Mouse (Mus musculus) forebrain, embryonic 12.5 days (tissue): ENCODE results near the gene Suv39h1. TPM values are rescaled to one million over a fixed set of nuclear protein-coding genes. Genes with fewer than 3 reads are reported as not detected.
"Not testable (repeated sequence)": the region's sequence is repeated elsewhere in the genome, so short reads cannot be mapped to it uniquely, and the experiment has no call there.

Experiments used
- ATAC-seq: fragments of 200-750 bp; cut with Nextera tagmentation; 2 replicates; pipeline ENCODE4 v1.8.0; 2017; ENCODE audit warnings: moderate TSS enrichment; ENCODE audit not compliant: low FRiP score
- H3K27ac ChIP-seq: fragments of 300-500 bp; sonication (generic); 2 replicates; pipeline ENCODE4 v1.5.1; 2016; ENCODE audit warnings: mild to moderate bottlenecking
- H3K27me3 ChIP-seq: fragments of 300-500 bp; sonication (generic); 2 replicates; pipeline ENCODE4 v1.6.1; 2016; ENCODE audit warnings: mild to moderate bottlenecking
- H3K36me3 ChIP-seq: fragments of 300-500 bp; sonication (generic); replicated peaks from 2 replicates; pipeline ENCODE4 v1.6.1; 2016; ENCODE audit warnings: mild to moderate bottlenecking
- H3K4me1 ChIP-seq: fragments of 300-500 bp; sonication (generic); 2 replicates; pipeline ENCODE4 v1.6.1; 2016
- H3K4me2 ChIP-seq: fragments of 300-500 bp; sonication (generic); 2 replicates; pipeline ENCODE4 v1.6.1; 2016; ENCODE audit warnings: mild to moderate bottlenecking, moderate library complexity
- H3K4me3 ChIP-seq: fragments of 300-500 bp; sonication (generic); replicated peaks from 2 replicates; pipeline ENCODE4 v1.5.1; 2016; ENCODE audit warnings: mild to moderate bottlenecking
- H3K9ac ChIP-seq: fragments of 300-500 bp; sonication (generic); 2 replicates; pipeline ENCODE4 v1.6.1; 2016; ENCODE audit warnings: mild to moderate bottlenecking
- H3K9me3 ChIP-seq: fragments of 300-500 bp; sonication (generic); 2 replicates; pipeline ENCODE4 v1.6.1; 2016
- WGBS: fragments of 180-500 bp; shearing (Covaris S2); methylation state at CpG from one replicate; pipeline ENCODE4 v1.1.7; 2016; 5-methylcytosine and 5-hydroxymethylcytosine counted together
- polyA plus RNA-seq: library from polyadenylated mRNA; unstranded; fragments of >200 nt; fragmentation: Nextera tagmentation; extraction: Ambion mirVana; gene quantifications from 2 replicates; pipeline ENCODE4 v1.2.1, GENCODE M21; 2016

The Suv39h1 gene
- polyA plus RNA-seq, 1 experiment from 2014 or later, result 83.3 TPM

- 88% methylated on average over 14 of the region's 14 CpGs for WGBS
Observed at GRCm38 (mm10) chrX:8090346-8090953, 15.9 kb upstream of the Suv39h1 start, which contains the start of gene Was. Gene Was (minus strand): TSS chrX:8090498.

GRCm38 (mm10) chrX:8089746-8090145 is 15.2 kb upstream of the Suv39h1 start:
- H3K4me1 ChIP-seq, result no peaks in the 10 kb centered on the region
- no peaks in the 10 kb centered on the region for H3K36me3 ChIP-seq
- H3K9me3 ChIP-seq, result no peaks in the 10 kb centered on the region
- no peak overlapping the region for H3K4me2 ChIP-seq
- no peak overlapping the region for H3K27ac ChIP-seq
- ATAC-seq, result no peak
- no peaks in the 10 kb centered on the region for H3K27me3 ChIP-seq
- no peak overlapping the region for H3K9ac ChIP-seq
- no peak overlapping the region for H3K4me3 ChIP-seq
- 95% methylated on average over 3 of the region's 3 CpGs for WGBS

More at GRCm38 (mm10) chrX:8090346-8090953, 15.9 kb upstream of the Suv39h1 start, which contains the start of gene Was:
- Histone ChIP-seq H3K4me1 (no peaks in the 10 kb centered on the region), H3K9ac (no peak within 1 kb of the TSS), H3K27ac (no peak within 1 kb of the TSS), H3K9me3 (no peaks in the 10 kb centered on the region), H3K27me3 (no peaks in the 10 kb centered on the region), H3K4me2 (no peak within 1 kb of the TSS), H3K36me3 (no peaks in the 10 kb centered on the region), H3K4me3 (no peak within 1 kb of the TSS)
- no peak for ATAC-seq

- Histone ChIP-seq H3K9me3 (no peaks in the 10 kb centered on the region), H3K27me3 (no peaks in the 10 kb centered on the region), H3K4me1 (no peaks in the 10 kb centered on the region), H3K27ac (no peak overlapping the region), H3K9ac (no peak overlapping the region), H3K4me3 (no peak overlapping the region), H3K36me3 (no peaks in the 10 kb centered on the region), H3K4me2 (no peak overlapping the region)
- ATAC-seq, result no peak
- WGBS, result 89% methylated on average over 7 of the region's 8 CpGs
Observed at GRCm38 (mm10) chrX:8085611-8086010, 11.1 kb upstream of the Suv39h1 start.

GRCm38 (mm10) chrX:8084771-8085259 is 10.3 kb upstream of the Suv39h1 start:
- ATAC-seq, result no peak
- Histone ChIP-seq H3K9me3 (no peaks in the 10 kb centered on the region), H3K27ac (no peak overlapping the region), H3K4me2 (no peak overlapping the region), H3K27me3 (no peaks in the 10 kb centered on the region), H3K4me3 (no peak overlapping the region), H3K36me3 (no peaks in the 10 kb centered on the region), H3K9ac (no peak overlapping the region), H3K4me1 (no peaks in the 10 kb centered on the region)
- WGBS, result 96% methylated on average over 6 of the region's 6 CpGs

- peaks cover 12% of the 10 kb centered on the region for H3K36me3 ChIP-seq
- no peaks in the 10 kb centered on the region for H3K27me3 ChIP-seq
- WGBS, result 23% methylated on average over 3 of the region's 3 CpGs
- H3K9ac ChIP-seq, result no peak overlapping the region; the same call in 1 of the 2 replicates
- H3K4me1 ChIP-seq, result peaks cover 6% of the 10 kb centered on the region; the same call in 1 of the 2 replicates
- H3K4me2 ChIP-seq, result peak overlapping the region; percentile 51
- H3K4me3 ChIP-seq, result peak overlapping the region; percentile 56
- H3K9me3 ChIP-seq, result no peaks in the 10 kb centered on the region
- H3K27ac ChIP-seq, result peak overlapping the region; percentile 80
- ATAC-seq, result peak; percentile 55
Observed at GRCm38 (mm10) chrX:8075104-8075503, 544 bp upstream of the Suv39h1 start.

GRCm38 (mm10) chrX:8073881-8074429 is 605 bp downstream of the Suv39h1 start:
- Histone ChIP-seq H3K4me3 (peak overlapping the region; percentile 56), H3K36me3 (peaks cover 15% of the 10 kb centered on the region), H3K9me3 (no peaks in the 10 kb centered on the region), H3K4me1 (peaks cover 6% of the 10 kb centered on the region; the same call in 1 of the 2 replicates), H3K9ac (peak overlapping the region; percentile 66), H3K27me3 (no peaks in the 10 kb centered on the region), H3K4me2 (peak overlapping the region; percentile 49), H3K27ac (peak overlapping the region; percentile 90)
- 13% methylated on average over 57 of the region's 64 CpGs for WGBS
- ATAC-seq, result peak; percentile 12; the same call in 1 of the 2 replicates

- H3K9me3 ChIP-seq, result no peaks in the 10 kb centered on the region
- H3K4me1 ChIP-seq, result peaks cover 6% of the 10 kb centered on the region; the same call in 1 of the 2 replicates
- H3K36me3 ChIP-seq, result peaks cover 36% of the 10 kb centered on the region
- H3K27me3 ChIP-seq, result no peaks in the 10 kb centered on the region
- 92% methylated on average over 1 of the region's 1 CpGs for WGBS
- no peak overlapping the region for H3K4me2 ChIP-seq
- no peak overlapping the region for H3K9ac ChIP-seq
- ATAC-seq, result no peak
- H3K4me3 ChIP-seq, result no peak overlapping the region
- H3K27ac ChIP-seq, result no peak overlapping the region
Observed at GRCm38 (mm10) chrX:8069166-8069565, 5.4 kb downstream of the Suv39h1 start.

- 85% methylated on average over 8 of the region's 8 CpGs for WGBS
- not testable (repeated sequence) for H3K4me3 ChIP-seq, H3K4me2 ChIP-seq, H3K27me3 ChIP-seq, H3K9me3 ChIP-seq, H3K36me3 ChIP-seq, H3K9ac ChIP-seq, ATAC-seq, H3K27ac ChIP-seq, H3K4me1 ChIP-seq
Observed at GRCm38 (mm10) chrX:8051044-8051781, 23.3 kb downstream of the Suv39h1 start.

- no peak overlapping the region for H3K27ac ChIP-seq
- WGBS, result 65% methylated on average over 1 of the region's 1 CpGs
Observed at GRCm38 (mm10) chrX:8033009-8033408, 41.6 kb downstream of the Suv39h1 start.

GRCm38 (mm10) chrX:8026811-8027210 is 47.7 kb downstream of the Suv39h1 start:
- H3K4me2 ChIP-seq, result no peak overlapping the region
- WGBS, result 75% methylated on average over 4 of the region's 4 CpGs
- no peaks in the 10 kb centered on the region for H3K9me3 ChIP-seq
- H3K4me1 ChIP-seq, result no peaks in the 10 kb centered on the region
- ATAC-seq, result no peak
- no peak overlapping the region for H3K27ac ChIP-seq
- no peak overlapping the region for H3K4me3 ChIP-seq
- H3K9ac ChIP-seq, result no peak overlapping the region
- H3K36me3 ChIP-seq, result no peaks in the 10 kb centered on the region
- no peaks in the 10 kb centered on the region for H3K27me3 ChIP-seq

More at GRCm38 (mm10) chrX:8033009-8033408, 41.6 kb downstream of the Suv39h1 start:
- Histone ChIP-seq H3K4me3 (no peak overlapping the region), H3K27me3 (no peaks in the 10 kb centered on the region), H3K9ac (no peak overlapping the region), H3K4me1 (no peaks in the 10 kb centered on the region), H3K36me3 (no peaks in the 10 kb centered on the region), H3K9me3 (no peaks in the 10 kb centered on the region), H3K4me2 (no peak overlapping the region)
- ATAC-seq, result no peak

- no peak overlapping the region for H3K4me3 ChIP-seq
- 80% methylated on average over 2 of the region's 2 CpGs for WGBS
- no peaks in the 10 kb centered on the region for H3K9me3 ChIP-seq
- H3K27me3 ChIP-seq, result no peaks in the 10 kb centered on the region
- ATAC-seq, result no peak
- no peak overlapping the region for H3K27ac ChIP-seq
- no peaks in the 10 kb centered on the region for H3K4me1 ChIP-seq
- no peaks in the 10 kb centered on the region for H3K36me3 ChIP-seq
- no peak overlapping the region for H3K4me2 ChIP-seq
- no peak overlapping the region for H3K9ac ChIP-seq
Observed at GRCm38 (mm10) chrX:8024795-8025194, 49.8 kb downstream of the Suv39h1 start.

GRCm38 (mm10) chrX:8020111-8020778 is 54.3 kb downstream of the Suv39h1 start:
- no peak overlapping the region for H3K27ac ChIP-seq
- no peak overlapping the region for H3K9ac ChIP-seq
- no peaks in the 10 kb centered on the region for H3K36me3 ChIP-seq
- no peaks in the 10 kb centered on the region for H3K27me3 ChIP-seq
- WGBS, result 54% methylated on average over 2 of the region's 2 CpGs
- H3K9me3 ChIP-seq, result no peaks in the 10 kb centered on the region
- no peak overlapping the region for H3K4me2 ChIP-seq
- H3K4me3 ChIP-seq, result no peak overlapping the region
- no peak for ATAC-seq
- no peaks in the 10 kb centered on the region for H3K4me1 ChIP-seq
